Mouse (Mus musculus) lung, postnatal 25 days (tissue): Measurements from ENCODE around the gene Ctf2.
"Not testable (repeated sequence)": the region's sequence is repeated elsewhere in the genome, so short reads cannot be mapped to it uniquely, and the experiment has no call there.

ENCODE experiments used
- DNase-seq: peaks from one replicate; pipeline ENCODE4 v3.0.0; 2022; ENCODE audit warnings: low spot score

Ctf2 gene

GRCm38 (mm10) chr7:127712461-127713385, 19.2 kb downstream of the Ctf2 start, which contains the start of gene Ctf1:
Ctf1 (plus strand) TSS chr7:127712736.
- DNase-seq = peak; percentile 82

DNA sequence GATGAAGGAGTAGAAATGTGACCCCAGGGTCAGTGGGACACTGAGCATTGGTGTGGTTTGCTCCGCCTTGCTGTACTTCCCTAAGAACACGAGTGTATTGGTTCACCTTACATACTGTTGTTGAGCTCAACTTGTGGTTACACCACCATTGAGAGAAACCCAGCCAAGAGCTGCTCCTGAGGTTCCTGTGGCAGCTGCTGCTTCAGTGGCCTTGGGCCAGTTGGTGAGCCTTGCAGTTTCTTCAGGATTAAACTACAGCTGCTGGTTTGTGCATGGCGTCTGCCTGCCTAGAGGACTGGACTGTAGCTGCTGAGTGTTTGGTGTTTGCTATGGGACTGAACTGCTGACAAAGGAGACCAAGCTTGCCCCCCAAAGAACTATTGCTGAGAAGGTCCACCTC, 20.5 kb downstream of the Ctf2 start:
- DNase-seq = no peak

DNA sequence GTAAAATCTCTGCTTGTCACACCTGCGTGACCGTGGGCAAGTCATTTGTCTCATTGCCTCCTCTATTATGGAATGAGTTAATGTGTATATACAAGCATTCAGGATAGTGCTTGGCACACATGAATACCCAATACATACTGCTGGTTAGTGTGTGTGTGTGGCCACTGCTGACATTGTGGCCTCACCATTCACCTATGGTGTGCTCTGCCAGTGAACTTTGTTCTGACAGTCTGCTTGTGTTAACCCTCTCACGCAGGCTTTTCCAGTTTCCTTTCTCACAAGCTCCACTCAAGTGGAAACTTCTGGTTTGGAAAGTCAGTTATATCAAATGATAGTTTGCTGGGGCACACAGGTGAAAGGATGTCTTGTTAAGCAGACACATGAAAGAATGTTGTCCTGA, 20.9 kb downstream of the Ctf2 start:
- no peak for DNase-seq

GRCm38 (mm10) chr7:127709261-127709979, 22.5 kb downstream of the Ctf2 start:
- DNase-seq = no peak

GRCm38 (mm10) chr7:127708207-127709078, 23.5 kb downstream of the Ctf2 start, which contains the start of gene Bcl7c:
Bcl7c (minus strand) TSS chr7:127708933.
- DNase-seq = peak; percentile 89

GRCm38 (mm10) chr7:127707957-127708206, 24.1 kb downstream of the Ctf2 start:
- no peak for DNase-seq

DNA sequence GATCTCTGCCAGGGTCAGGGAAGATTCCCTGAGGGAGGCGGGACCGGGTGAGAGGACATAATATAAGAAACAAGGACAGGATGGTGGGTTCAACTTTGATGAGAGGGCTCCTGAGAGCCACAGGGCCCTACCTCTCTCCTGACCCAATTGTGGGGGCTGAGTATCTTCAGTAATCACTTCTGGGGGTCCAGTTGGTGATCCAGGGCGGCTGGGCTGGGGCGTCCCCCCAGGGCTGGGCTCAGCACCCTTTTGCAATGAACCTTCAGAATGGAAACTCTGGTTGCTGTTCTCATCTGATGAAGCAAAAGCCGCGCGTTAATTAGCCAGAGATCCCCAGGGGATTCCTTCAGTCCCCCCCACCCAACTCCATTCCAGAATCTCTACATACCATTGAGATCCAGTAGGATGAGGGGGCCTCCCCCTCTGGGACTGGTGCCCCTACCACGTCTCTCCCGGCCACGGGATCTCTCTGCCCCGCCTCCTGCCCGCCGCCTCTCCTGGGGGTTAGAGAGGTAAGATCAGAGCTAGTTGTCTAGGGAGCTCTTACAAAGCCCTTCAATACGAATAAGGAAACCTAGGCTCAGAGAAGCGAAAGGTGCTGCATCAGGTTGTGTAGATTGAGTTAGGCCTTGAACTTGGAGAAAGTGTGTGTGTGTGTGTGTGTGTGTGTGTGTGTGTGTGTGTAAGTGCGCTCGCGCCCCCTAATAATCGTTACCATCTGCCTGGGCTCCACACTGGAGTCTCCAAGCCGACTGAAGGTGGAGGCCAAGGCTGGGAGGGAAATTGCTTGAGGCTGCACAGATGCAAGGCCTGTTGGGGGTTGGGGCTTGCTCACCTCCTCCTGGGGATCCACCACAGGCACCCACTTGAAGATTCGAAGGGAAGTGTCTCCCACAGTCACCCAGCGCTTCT, 24.7 kb downstream of the Ctf2 start:
- no peak for DNase-seq

- no peak for DNase-seq
These were observed 26.3 kb downstream of the Ctf2 start for GRCm38 (mm10) chr7:127705706-127706105.

GRCm38 (mm10) chr7:127704598-127704997, 27.4 kb downstream of the Ctf2 start:
- DNase-seq = no peak

GRCm38 (mm10) chr7:127703561-127704178, 28.3 kb downstream of the Ctf2 start:
- DNase-seq = no peak

DNA sequence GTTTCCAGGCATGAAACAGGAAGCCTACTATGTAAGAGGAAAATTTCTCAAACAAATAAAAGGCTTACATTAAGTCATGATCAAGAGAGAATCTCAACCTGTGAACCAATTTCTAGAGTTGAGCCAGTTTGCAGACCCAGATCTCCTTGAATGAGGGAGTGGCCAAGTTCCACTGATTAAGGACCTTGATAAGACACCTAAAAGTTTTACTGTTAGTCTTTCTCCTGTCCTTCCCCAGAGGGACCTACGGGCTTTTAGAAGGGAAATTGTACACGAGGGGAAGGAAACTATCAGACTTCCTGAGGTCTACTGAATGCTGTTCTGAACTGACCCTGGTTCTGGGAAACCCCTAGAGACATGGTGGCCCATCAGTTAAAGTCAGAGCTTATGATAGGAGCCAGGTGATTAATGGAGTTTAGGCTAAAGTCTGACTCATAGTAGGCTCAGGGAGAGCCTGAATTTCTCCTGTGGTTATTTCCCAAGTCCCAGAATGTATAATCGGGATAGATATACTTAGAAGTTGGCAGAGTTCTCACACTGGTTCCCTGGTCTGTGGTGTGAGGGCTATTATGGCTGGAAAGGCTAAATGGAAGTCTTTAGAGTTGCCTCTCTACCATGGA, 31.1 kb downstream of the Ctf2 start:
- DNase-seq = no peak

- no peak for DNase-seq
These were observed 33.0 kb downstream of the Ctf2 start for GRCm38 (mm10) chr7:127698986-127699385.

DNA sequence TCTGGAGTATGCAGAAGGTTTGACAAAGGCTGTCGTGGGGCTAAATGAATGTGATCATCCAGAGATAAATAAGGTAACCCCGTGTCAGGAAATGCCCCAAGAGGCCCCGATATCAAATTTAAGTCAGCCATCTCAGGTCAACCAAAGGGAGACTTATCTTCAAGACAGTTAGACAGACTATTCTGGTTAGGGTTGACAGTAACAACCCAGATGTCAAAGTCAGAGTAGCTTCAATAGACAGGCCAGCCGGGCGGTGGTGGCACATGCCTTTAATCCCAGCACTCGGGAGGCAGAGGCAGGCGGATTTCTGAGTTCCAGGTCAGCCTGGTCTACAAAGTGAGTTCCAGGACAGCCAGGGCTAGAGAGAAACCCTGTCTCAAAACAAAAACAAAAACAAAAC, 38.2 kb downstream of the Ctf2 start:
- not testable (repeated sequence) for DNase-seq

DNA sequence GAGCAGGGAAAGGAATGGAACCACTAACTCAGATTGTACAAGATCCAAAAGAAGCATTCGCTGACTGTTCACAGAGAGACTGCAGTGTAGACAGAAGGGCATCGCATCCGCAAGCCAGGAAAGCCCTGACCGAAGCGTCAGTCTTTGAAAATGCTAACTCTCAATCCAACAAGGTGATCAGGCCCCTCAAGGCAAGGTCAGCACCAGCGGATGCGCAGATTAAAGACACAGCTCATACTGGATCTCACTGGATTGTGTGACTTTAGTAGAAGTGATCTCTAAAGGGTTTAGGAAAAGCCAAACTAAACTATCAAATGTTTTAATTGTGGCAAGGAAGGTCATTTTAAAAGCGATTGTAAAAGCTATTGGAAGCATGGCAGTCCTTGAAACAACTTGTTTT, 38.7 kb downstream of the Ctf2 start:
- no peak for DNase-seq

- DNase-seq = peak; percentile 80
These were observed 40.6 kb downstream of the Ctf2 start for GRCm38 (mm10) chr7:127691221-127691989.

GRCm38 (mm10) chr7:127689626-127690280, 42.2 kb downstream of the Ctf2 start:
- no peak for DNase-seq

DNA sequence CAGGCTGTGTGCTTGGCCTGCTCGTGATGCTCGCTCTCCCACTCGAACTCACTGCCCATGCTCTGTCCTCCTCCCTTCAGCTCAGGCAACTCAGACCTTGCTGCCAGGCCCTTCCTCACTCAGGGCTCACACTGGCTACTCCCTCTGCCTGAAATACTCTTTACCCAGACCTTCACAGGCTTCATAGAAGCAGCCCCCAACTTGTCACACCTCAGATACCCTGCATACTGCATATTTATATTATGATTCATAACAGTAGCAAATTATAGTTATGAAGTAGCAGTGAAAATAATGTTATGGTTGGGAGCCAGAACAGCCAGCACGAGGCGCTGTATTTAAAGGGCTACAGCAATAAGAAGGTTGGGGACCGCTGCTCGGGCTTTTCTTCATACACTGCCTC, 43.0 kb downstream of the Ctf2 start:
- DNase-seq = no peak

GRCm38 (mm10) chr7:127686740-127687449, 45.1 kb downstream of the Ctf2 start:
- no peak for DNase-seq
